Mouse (Mus musculus) kidney, adult 2 months (tissue): ENCODE measurements at regions not wholly inside any gene's neighbourhood (a gene's known extent, or its start where the extent isn't known, plus 50 kb on each side); places are given as distances from the start of the nearest gene placed in this dataset.

Experiments used
- CTCF ChIP-seq: fragments of 200-500 bp; conservative IDR thresholded peaks from 2 replicates; pipeline ENCODE4 v1.5.1; 2011; ENCODE audit warnings: low read depth, mild to moderate bottlenecking, control low read depth, low read length, moderate library complexity, mixed read lengths; ENCODE audit not compliant: insufficient read depth, insufficient read length
- POLR2A ChIP-seq: fragments of 200-500 bp; IDR thresholded peaks from one replicate; pipeline ENCODE4 v1.6.1; 2011; ENCODE audit warnings: low read depth, low read length, control low read depth

DNA sequence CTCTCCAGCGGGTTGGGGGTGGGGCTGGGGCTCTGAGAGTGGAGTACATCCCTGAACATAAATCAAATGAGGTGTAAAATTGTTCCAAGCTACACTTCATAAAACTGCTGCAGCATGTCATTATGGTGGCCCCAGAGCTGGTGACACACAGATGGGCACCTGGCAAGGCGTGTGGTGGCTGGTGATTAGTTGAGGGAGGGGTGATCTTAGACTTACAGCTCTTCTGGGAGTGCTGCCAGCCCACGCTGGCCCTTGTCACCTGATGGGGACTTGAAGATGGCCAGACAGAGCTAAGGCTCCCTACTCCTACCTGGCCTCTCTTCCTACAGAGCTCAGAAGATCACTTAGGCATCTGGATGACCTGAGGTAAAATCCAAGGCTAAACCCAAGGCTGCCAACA lies 76.6 kb upstream of the Smad3 start:
- TF ChIP-seq POLR2A (no peak), CTCF (no peak)
